Mouse (Mus musculus): ENCODE data around the gene Ubqln4. TPM values are rescaled to one million over a fixed set of nuclear protein-coding genes. Genes with fewer than 3 reads are reported as not detected.

The Ubqln4 gene
- polyA plus RNA-seq, 1 experiment from 2014 or later, result 44.6 TPM

DNA sequence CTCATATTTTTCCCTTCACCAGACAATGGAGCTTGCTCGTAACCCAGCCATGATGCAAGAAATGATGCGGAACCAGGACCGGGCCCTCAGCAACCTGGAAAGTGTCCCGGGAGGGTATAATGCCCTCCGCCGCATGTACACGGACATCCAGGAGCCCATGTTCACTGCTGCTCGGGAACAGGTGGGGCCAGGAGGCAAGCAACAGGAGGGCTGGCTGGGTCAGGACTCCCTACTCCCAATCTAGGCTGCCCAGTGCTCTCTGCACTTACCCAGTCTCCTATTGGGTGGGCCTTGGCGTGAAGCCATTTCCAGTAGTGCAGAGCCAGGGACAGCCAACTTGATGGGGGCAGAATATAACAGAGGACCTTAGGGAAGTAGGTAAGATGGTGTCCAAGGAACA lies 6.0 kb downstream of the Ubqln4 start:
- H3K4me2 ChIP-seq, result no peak overlapping the region

DNA sequence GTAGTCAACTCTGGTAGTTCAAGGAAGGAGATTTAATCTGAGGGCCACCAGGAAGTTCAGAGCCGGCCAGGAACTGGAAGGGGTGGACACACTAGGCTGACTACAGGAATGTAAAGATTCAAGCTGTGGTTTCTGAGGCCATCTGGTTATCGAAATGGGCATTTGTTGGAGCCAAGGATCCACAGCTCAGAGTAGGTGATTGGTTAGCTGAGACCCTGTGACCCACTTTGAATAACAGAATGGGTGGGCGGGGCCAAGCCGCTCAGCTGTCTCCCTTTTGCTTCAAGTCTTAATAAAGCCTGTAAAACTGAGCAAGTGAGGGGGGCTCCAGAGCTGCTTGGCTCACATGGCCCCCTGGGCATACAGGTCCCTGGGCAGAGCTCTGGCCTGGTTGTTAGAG lies 8.4 kb downstream of the Ubqln4 start:
- H3K9ac ChIP-seq, result no peak overlapping the region
- no peaks in the 10 kb centered on the region for H3K9me3 ChIP-seq
- H3K4me3 ChIP-seq, result no peak overlapping the region
- H3K27me3 ChIP-seq, result no peaks in the 10 kb centered on the region
- H3K36me3 ChIP-seq, result peaks cover 98% of the 10 kb centered on the region
- no peak overlapping the region for H3K27ac ChIP-seq
- 77% methylated on average over 4 of the region's 4 CpGs for WGBS
- ATAC-seq (ENCODE audit: insufficient number of reproducible peaks, insufficient read depth, low FRiP score, low TSS enrichment, low read depth), result no peak
- H3K4me2 ChIP-seq, result no peak overlapping the region
- H3K4me1 ChIP-seq, result no peaks in the 10 kb centered on the region

More for the DNA sequence above, 6.0 kb downstream of the Ubqln4 start:
- Histone ChIP-seq H3K4me3 (no peak overlapping the region), H3K4me1 (peaks cover 12% of the 10 kb centered on the region), H3K27ac (no peak overlapping the region), H3K27me3 (no peaks in the 10 kb centered on the region), H3K9me3 (no peaks in the 10 kb centered on the region), H3K36me3 (peaks cover 92% of the 10 kb centered on the region), H3K9ac (no peak overlapping the region)
- 93% methylated on average over 9 of the region's 9 CpGs for whole genome bisulfite sequencing
- ATAC-seq (ENCODE audit: insufficient number of reproducible peaks, insufficient read depth, low FRiP score, low TSS enrichment, low read depth), result no peak

- Histone ChIP-seq H3K9me3 (no peaks in the 10 kb centered on the region), H3K9ac (no peak overlapping the region), H3K4me1 (no peaks in the 10 kb centered on the region), H3K4me2 (no peak overlapping the region), H3K4me3 (no peak overlapping the region), H3K36me3 (peaks cover 100% of the 10 kb centered on the region), H3K27ac (no peak overlapping the region), H3K27me3 (no peaks in the 10 kb centered on the region)
- no peak for ATAC-seq (ENCODE audit: insufficient number of reproducible peaks, insufficient read depth, low FRiP score, low TSS enrichment, low read depth)
- 72% methylated on average over 4 of the region's 4 CpGs for WGBS
Measured at GRCm38 (mm10) chr3:88563442-88563841, 9.9 kb downstream of the Ubqln4 start.

- Histone ChIP-seq H3K4me3 (no peak overlapping the region), H3K9ac (no peak overlapping the region), H3K27ac (no peak overlapping the region), H3K9me3 (no peaks in the 10 kb centered on the region), H3K4me2 (no peak overlapping the region), H3K4me1 (no peaks in the 10 kb centered on the region), H3K36me3 (peaks cover 100% of the 10 kb centered on the region), H3K27me3 (no peaks in the 10 kb centered on the region)
- no peak for ATAC-seq (ENCODE audit: insufficient number of reproducible peaks, insufficient read depth, low FRiP score, low TSS enrichment, low read depth)
- 88% methylated on average over 7 of the region's 7 CpGs for WGBS
Measured at GRCm38 (mm10) chr3:88563966-88564365, 10.4 kb downstream of the Ubqln4 start.

- Histone ChIP-seq H3K4me1 (no peaks in the 10 kb centered on the region), H3K4me3 (no peak overlapping the region), H3K9ac (peak overlapping the region; percentile 21; the same call in 1 of the 2 replicates), H3K27me3 (no peaks in the 10 kb centered on the region), H3K36me3 (peaks cover 99% of the 10 kb centered on the region), H3K9me3 (no peaks in the 10 kb centered on the region), H3K4me2 (no peak overlapping the region), H3K27ac (no peak overlapping the region)
- ATAC-seq (ENCODE audit: insufficient number of reproducible peaks, insufficient read depth, low FRiP score, low TSS enrichment, low read depth), result no peak
- WGBS, result 96% methylated on average over 3 of the region's 3 CpGs
Measured at GRCm38 (mm10) chr3:88566116-88566515, 12.6 kb downstream of the Ubqln4 start.

DNA sequence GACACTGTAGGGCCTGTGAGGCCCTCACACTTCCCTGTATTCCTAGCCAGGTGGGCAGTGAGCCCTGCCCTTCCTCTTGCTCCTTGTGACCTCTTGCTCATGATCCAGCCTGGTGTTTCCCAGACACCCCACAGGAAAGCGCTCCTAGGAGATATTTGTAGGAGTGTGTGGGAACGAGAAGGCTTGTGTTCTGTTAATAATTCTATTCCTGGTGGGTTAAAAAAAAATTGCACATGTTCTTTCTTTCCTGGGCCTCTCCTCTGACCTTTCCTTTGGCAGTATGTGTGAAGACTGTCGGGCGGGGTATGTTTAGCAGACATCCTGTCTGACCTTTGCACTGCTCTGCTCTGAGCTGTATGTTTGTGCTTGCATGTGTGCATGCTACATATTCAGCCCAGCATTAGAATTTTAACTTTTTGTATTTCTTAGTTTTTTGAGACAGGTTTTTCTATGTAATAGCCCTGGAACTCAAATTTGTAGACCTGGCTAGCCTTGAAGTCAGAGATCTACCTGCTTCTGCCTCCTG lies 13.0 kb downstream of the Ubqln4 start:
- Histone ChIP-seq H3K27me3 (no peaks in the 10 kb centered on the region), H3K9me3 (no peaks in the 10 kb centered on the region), H3K4me3 (no peak overlapping the region), H3K4me2 (no peak overlapping the region), H3K4me1 (no peaks in the 10 kb centered on the region), H3K36me3 (peaks cover 94% of the 10 kb centered on the region), H3K9ac (no peak overlapping the region), H3K27ac (no peak overlapping the region)
- ATAC-seq (ENCODE audit: insufficient number of reproducible peaks, insufficient read depth, low FRiP score, low TSS enrichment, low read depth), result no peak
- 77% methylated on average over 4 of the region's 4 CpGs for WGBS

- H3K4me3 ChIP-seq, result no peak overlapping the region
- 89% methylated on average over 6 of the region's 6 CpGs for WGBS
Measured at GRCm38 (mm10) chr3:88567892-88568291, 14.3 kb downstream of the Ubqln4 start.

GRCm38 (mm10) chr3:88568615-88569014 lies 15.1 kb downstream of the Ubqln4 start:
- Histone ChIP-seq H3K36me3 (peaks cover 74% of the 10 kb centered on the region), H3K4me2 (no peak overlapping the region), H3K27me3 (no peaks in the 10 kb centered on the region), H3K4me1 (no peaks in the 10 kb centered on the region), H3K9ac (no peak overlapping the region), H3K4me3 (no peak overlapping the region), H3K9me3 (no peaks in the 10 kb centered on the region), H3K27ac (no peak overlapping the region)
- no peak for ATAC-seq (ENCODE audit: insufficient number of reproducible peaks, insufficient read depth, low FRiP score, low TSS enrichment, low read depth)
- WGBS, result 99% methylated on average over 2 of the region's 2 CpGs

More at GRCm38 (mm10) chr3:88567892-88568291, 14.3 kb downstream of the Ubqln4 start:
- no peak for ATAC-seq (ENCODE audit: insufficient number of reproducible peaks, insufficient read depth, low FRiP score, low TSS enrichment, low read depth)
- Histone ChIP-seq H3K36me3 (peaks cover 81% of the 10 kb centered on the region), H3K27ac (no peak overlapping the region), H3K27me3 (no peaks in the 10 kb centered on the region), H3K4me1 (no peaks in the 10 kb centered on the region), H3K4me2 (no peak overlapping the region), H3K9ac (no peak overlapping the region), H3K9me3 (no peaks in the 10 kb centered on the region)

GRCm38 (mm10) chr3:88569093-88569492 lies 15.5 kb downstream of the Ubqln4 start:
- 97% methylated on average over 2 of the region's 2 CpGs for WGBS
- H3K4me1 ChIP-seq, result no peaks in the 10 kb centered on the region
- no peak overlapping the region for H3K9ac ChIP-seq
- no peaks in the 10 kb centered on the region for H3K9me3 ChIP-seq
- no peak for ATAC-seq (ENCODE audit: insufficient number of reproducible peaks, insufficient read depth, low FRiP score, low TSS enrichment, low read depth)
- H3K36me3 ChIP-seq, result peaks cover 69% of the 10 kb centered on the region
- no peak overlapping the region for H3K4me2 ChIP-seq
- H3K27ac ChIP-seq, result no peak overlapping the region
- no peak overlapping the region for H3K4me3 ChIP-seq
- H3K27me3 ChIP-seq, result no peaks in the 10 kb centered on the region

DNA sequence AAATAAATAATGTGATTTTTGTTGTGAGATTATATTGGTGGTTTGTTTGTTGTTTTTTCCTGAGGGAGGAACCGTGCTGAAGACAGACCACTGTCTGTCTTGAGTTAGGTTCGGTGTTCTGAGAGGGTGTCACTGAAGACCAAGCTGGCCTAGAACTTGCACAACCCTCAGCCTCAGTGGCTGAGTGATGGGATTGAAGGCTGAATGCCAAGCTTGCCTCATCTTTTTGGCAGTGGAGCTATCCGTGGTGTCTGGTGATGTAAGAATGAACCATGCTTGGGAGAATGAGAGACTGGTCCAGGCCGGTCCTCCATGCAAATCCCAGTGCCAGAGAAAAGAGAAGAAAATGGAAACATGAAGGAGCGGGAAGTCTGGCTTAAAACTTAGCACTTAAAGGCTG lies 16.1 kb downstream of the Ubqln4 start:
- ATAC-seq (ENCODE audit: insufficient number of reproducible peaks, insufficient read depth, low FRiP score, low TSS enrichment, low read depth), result no peak
- Histone ChIP-seq H3K4me1 (no peaks in the 10 kb centered on the region), H3K27ac (no peak overlapping the region), H3K4me3 (no peak overlapping the region), H3K4me2 (no peak overlapping the region), H3K27me3 (no peaks in the 10 kb centered on the region), H3K9ac (no peak overlapping the region), H3K36me3 (peaks cover 63% of the 10 kb centered on the region), H3K9me3 (no peaks in the 10 kb centered on the region)
- 95% methylated on average over 5 of the region's 5 CpGs for WGBS

DNA sequence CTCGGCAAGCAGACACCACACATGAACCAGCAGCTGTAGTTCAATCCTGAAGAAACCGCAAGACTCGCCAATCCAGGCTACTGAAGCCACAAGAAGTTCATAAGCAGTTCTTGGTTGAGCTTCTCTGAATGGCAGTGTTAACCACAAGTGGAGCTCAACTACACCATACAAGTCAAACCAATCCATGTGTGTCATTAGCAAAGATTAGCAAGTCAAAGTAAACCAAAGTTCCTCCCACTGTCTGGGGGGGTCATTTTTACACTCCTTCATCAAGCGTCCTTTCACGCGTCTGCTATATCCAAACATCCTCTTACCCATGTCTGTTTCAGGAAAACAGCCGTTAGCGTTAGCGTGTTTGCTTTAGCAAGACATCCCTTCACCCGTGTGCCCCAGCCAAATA lies 16.8 kb downstream of the Ubqln4 start:
- H3K9ac ChIP-seq, result no peak overlapping the region
- ATAC-seq (ENCODE audit: insufficient number of reproducible peaks, insufficient read depth, low FRiP score, low TSS enrichment, low read depth), result no peak
- no peak overlapping the region for H3K27ac ChIP-seq
- H3K36me3 ChIP-seq, result peaks cover 57% of the 10 kb centered on the region
- no peak overlapping the region for H3K4me3 ChIP-seq
- 94% methylated on average over 10 of the region's 10 CpGs for WGBS
- no peaks in the 10 kb centered on the region for H3K4me1 ChIP-seq
- no peaks in the 10 kb centered on the region for H3K9me3 ChIP-seq
- H3K4me2 ChIP-seq, result no peak overlapping the region
- no peaks in the 10 kb centered on the region for H3K27me3 ChIP-seq

DNA sequence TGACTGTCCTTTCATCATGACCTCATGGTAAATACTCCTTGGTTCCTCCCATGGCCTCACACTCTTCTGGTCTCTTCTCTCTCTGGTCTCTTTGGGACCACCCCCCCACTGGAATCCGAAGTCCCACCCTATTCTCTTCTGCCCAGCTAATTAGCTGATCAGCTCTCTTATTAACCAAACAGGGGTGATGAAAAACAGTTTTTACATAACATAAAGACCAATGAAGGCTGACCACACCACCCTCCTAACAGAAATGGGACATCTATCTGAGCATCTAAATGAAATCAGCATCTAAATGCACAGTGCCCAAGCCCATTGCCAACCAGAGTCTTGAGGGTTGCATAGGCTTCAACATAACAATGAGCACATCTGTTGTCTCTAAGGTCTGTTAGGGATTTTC lies 18.3 kb downstream of the Ubqln4 start:
- Histone ChIP-seq H3K27ac (no peak overlapping the region), H3K27me3 (no peaks in the 10 kb centered on the region), H3K4me1 (no peaks in the 10 kb centered on the region), H3K4me3 (no peak overlapping the region), H3K9me3 (no peaks in the 10 kb centered on the region), H3K9ac (no peak overlapping the region), H3K36me3 (peaks cover 42% of the 10 kb centered on the region), H3K4me2 (no peak overlapping the region)
- no peak for ATAC-seq (ENCODE audit: insufficient number of reproducible peaks, insufficient read depth, low FRiP score, low TSS enrichment, low read depth)
- WGBS, result 68% methylated on average over 1 of the region's 1 CpGs
